Mouse (Mus musculus) olfactory bulb, adult 2 months (tissue): Measurements from ENCODE around the gene Pla2g7.

Experiments used
- CTCF ChIP-seq: fragments of 200-500 bp; IDR thresholded peaks from 2 replicates; pipeline ENCODE4 v1.5.1; 2012; ENCODE audit warnings: low read depth, mild to moderate bottlenecking, low read length, moderate library complexity; ENCODE audit not compliant: insufficient read depth
- POLR2A ChIP-seq: fragments of 200-500 bp; IDR thresholded peaks from 2 replicates; pipeline ENCODE4 v1.6.1; 2012; ENCODE audit warnings: mild to moderate bottlenecking, low read depth, low read length, moderate library complexity; ENCODE audit not compliant: insufficient read depth

DNA sequence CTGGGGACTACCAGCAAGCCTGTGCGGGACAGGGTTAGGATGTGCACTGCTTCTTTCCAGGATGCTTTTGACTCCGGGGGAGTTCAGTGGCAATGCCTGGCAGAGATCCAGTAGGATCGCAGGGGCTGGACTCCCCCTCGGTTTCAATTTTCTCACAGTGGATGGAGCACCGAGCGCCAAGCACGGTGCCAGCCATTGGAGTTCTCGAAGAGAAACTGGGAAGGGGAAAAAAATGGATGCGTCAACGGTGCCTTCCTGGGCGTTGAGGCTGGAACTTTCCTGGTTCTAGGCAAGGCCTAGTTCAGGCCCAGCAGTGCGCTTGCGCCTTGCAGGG, 62.5 kb downstream of the Pla2g7 start:
- TF ChIP-seq POLR2A (no peak), CTCF (no peak)
